Mouse (Mus musculus) embryonic fibroblast, embryonic 13.5 days (primary cell): ENCODE measurements at regions not wholly inside any gene's neighbourhood (a gene's known extent, or its start where the extent isn't known, plus 50 kb on each side); places are given as distances from the start of the nearest gene placed in this dataset.

ENCODE experiments used
- CTCF ChIP-seq: IDR thresholded peaks from 2 replicates; pipeline ENCODE4 v1.5.1; 2011; ENCODE audit warnings: mild to moderate bottlenecking, control low read depth, low read length, moderate library complexity, borderline replicate concordance; ENCODE audit not compliant: insufficient read depth
- POLR2A ChIP-seq: IDR thresholded peaks from 2 replicates; pipeline ENCODE4 v1.6.1; 2011; ENCODE audit warnings: low read depth, mild to moderate bottlenecking, control low read depth, low read length, moderate library complexity

DNA sequence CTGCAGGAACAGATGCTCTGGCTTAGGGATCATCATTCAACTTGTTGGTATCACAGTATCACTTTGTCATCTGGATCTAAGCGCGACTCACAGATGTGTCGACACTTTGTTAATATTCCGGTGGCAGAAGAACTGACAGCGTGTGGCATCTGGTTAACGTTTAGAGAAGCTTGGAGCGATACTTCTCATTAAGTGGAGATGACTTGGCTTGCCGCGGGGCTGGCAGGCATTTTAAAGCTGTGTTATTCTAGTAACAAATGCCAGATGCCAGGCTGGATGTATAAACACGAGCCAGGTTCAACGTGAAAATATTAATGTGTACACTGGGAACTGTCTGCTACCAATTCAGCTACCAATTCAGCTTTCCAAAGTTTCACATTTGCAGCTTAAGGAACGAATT lies 430.3 kb upstream of the Dab2 start:
- no peak for TF ChIP-seq CTCF
- no peak for TF ChIP-seq POLR2A
